In the genomic region with DNA sequence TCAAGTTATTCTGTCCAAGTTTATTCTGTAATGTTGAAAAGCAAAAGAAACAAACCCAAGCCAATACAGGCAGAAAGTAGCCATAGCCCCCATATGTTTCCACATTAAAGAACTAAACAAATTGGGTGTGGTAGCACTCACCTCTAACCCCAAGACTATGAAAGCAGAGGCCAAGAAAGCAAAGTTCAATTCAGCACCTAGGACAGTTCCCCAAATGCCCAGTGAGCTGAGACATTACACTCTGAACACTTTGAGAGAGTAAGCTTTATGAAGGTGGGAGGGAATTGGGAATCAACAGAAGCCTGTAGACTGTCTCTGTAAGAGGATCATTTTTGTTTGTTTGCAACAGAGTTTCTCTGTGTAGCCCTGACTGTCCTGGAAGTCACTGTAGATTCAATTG, we compare ENCODE assay signal across 9 mouse cellular contexts.
A peak's percentile ranks its signal among the peaks of the same experiment; 100 is the strongest.
DNase-seq lines count a peak whose midpoint lies in the region; ATAC-seq and TF ChIP-seq lines count a peak whose summit lies in the region.
"Had no signal": no experiment of that assay in that cellular context is flagged by ENCODE, and none has a peak within 500 bp of the region (broad histone marks: within the 10 kb centered on the region; RNA-seq: fewer than 3 reads in every experiment).

No protein-coding gene starts in this region.

- no peak for TF ChIP-seq POLR2A in MEL (IDR thresholded peaks at IDR 0.05; ENCODE audit: control insufficient read depth in 1 of 2, insufficient read depth in 1 of 2, low read depth in 1 of 2, low read length in 2 of 2, poor library complexity in 1 of 2)

- H3K36me3 ChIP-seq in liver, embryonic 13.5 days, result no peaks in the 10 kb centered on the region
- H3K36me3 ChIP-seq in liver, embryonic 11.5 days (ENCODE audit: control insufficient read depth, insufficient read depth, low read length), result no peaks in the 10 kb centered on the region
- no peaks in the 10 kb centered on the region for H3K36me3 ChIP-seq in MEL (ENCODE audit: control insufficient read depth in 1 of 2, insufficient read depth in 2 of 2, low read length in 2 of 2)
- no peaks in the 10 kb centered on the region for H3K36me3 ChIP-seq in hindbrain, embryonic 10.5 days
- H3K36me3 ChIP-seq in midbrain, embryonic 10.5 days, result no peaks in the 10 kb centered on the region

- no peak overlapping the region for H3K9ac ChIP-seq in liver, embryonic 13.5 days
- H3K9ac ChIP-seq in liver, embryonic 11.5 days (ENCODE audit: low read depth, low read length), result no peak overlapping the region
- no peak overlapping the region for H3K9ac ChIP-seq in MEL (ENCODE audit: control insufficient read depth, low read depth, low read length, poor library complexity, severe bottlenecking)

- no peaks in the 10 kb centered on the region for H3K9me3 ChIP-seq in liver, embryonic 13.5 days (replicated peaks)
- H3K9me3 ChIP-seq in liver, embryonic 11.5 days (ENCODE audit: control insufficient read depth, low read length), result no peaks in the 10 kb centered on the region
- no peaks in the 10 kb centered on the region for H3K9me3 ChIP-seq in MEL (replicated peaks; ENCODE audit: insufficient read depth, low read length)
- no peaks in the 10 kb centered on the region for H3K9me3 ChIP-seq in hindbrain, embryonic 10.5 days
- H3K9me3 ChIP-seq in midbrain, embryonic 10.5 days (replicated peaks), result no peaks in the 10 kb centered on the region

- no peak overlapping the region for H3K4me2 ChIP-seq in liver, embryonic 13.5 days
- no peak overlapping the region for H3K4me2 ChIP-seq in liver, embryonic 11.5 days

- H3K79me2 ChIP-seq in MEL (ENCODE audit: control insufficient read depth, insufficient read depth, low read length, poor library complexity), result no peaks in the 10 kb centered on the region

- no peaks in the 10 kb centered on the region for H3K27me3 ChIP-seq in liver, embryonic 13.5 days
- H3K27me3 ChIP-seq in liver, embryonic 11.5 days (replicated peaks; ENCODE audit: control insufficient read depth, insufficient read depth, low read length), result no peaks in the 10 kb centered on the region
- H3K27me3 ChIP-seq in MEL (ENCODE audit: control insufficient read depth in 1 of 2, insufficient read depth in 2 of 2, low read length in 2 of 2), result no peaks in the 10 kb centered on the region
- no peaks in the 10 kb centered on the region for H3K27me3 ChIP-seq in hindbrain, embryonic 10.5 days (ENCODE audit: insufficient read depth, poor library complexity, severe bottlenecking)
- H3K27me3 ChIP-seq in midbrain, embryonic 10.5 days (ENCODE audit: low read depth, poor library complexity, severe bottlenecking), result no peaks in the 10 kb centered on the region
- H3K27me3 ChIP-seq: megakaryocyte, embryonic 14.5 days had no signal

- TF ChIP-seq EP300 in MEL (IDR thresholded peaks at IDR 0.05; ENCODE audit: low read depth in 1 of 2, low read length in 2 of 2), result no peak

- DNase-seq in liver, embryonic 13.5 days, result peak; percentile 4
- DNase-seq in liver, embryonic 11.5 days (ENCODE audit: low spot score), result no peak
- DNase-seq in MEL (ENCODE audit: low read depth, low spot score) (peak; percentile 68), MN1 (ENCODE audit: low spot score) (no peak)
- DNase-seq in embryo, embryonic 11 days, result peak; percentile 55
- DNase-seq in mesoderm, embryonic 11.5 days (ENCODE audit: low read depth, low spot score), result peak; percentile 53
- no peak for DNase-seq in hindbrain, embryonic 10.5 days (ENCODE audit: low spot score)
- DNase-seq in midbrain, embryonic 10.5 days (ENCODE audit: low spot score), result no peak

- no peak for TF ChIP-seq CTCF in MEL (IDR thresholded peaks at IDR 0.05 in 2 of 3, conservative IDR thresholded peaks at IDR 0.05 in 1 of 3; ENCODE audit: control insufficient read depth in 1 of 3, insufficient read depth in 1 of 3, low read depth in 2 of 3, low read length in 3 of 3, poor library complexity in 1 of 3, severe bottlenecking in 1 of 3)

- no peak overlapping the region for H3K4me3 ChIP-seq in liver, embryonic 13.5 days (replicated peaks)
- H3K4me3 ChIP-seq in liver, embryonic 11.5 days (ENCODE audit: low read depth, low read length), result no peak overlapping the region
- no peak overlapping the region for H3K4me3 ChIP-seq in MEL (ENCODE audit: control insufficient read depth in 1 of 2, insufficient read depth in 1 of 2, low read depth in 2 of 2, low read length in 2 of 2)
- no peak overlapping the region for H3K4me3 ChIP-seq in hindbrain, embryonic 10.5 days
- H3K4me3 ChIP-seq in midbrain, embryonic 10.5 days, result no peak overlapping the region
- H3K4me3 ChIP-seq: megakaryocyte, embryonic 14.5 days had no signal

- no peak for TF ChIP-seq RAD21 in MEL (IDR thresholded peaks at IDR 0.05; ENCODE audit: low read depth, low read length)

- no peaks in the 10 kb centered on the region for H3K4me1 ChIP-seq in liver, embryonic 13.5 days (replicated peaks)
- H3K4me1 ChIP-seq in liver, embryonic 11.5 days (replicated peaks; ENCODE audit: control insufficient read depth, insufficient read depth, low read length), result no peaks in the 10 kb centered on the region
- no peaks in the 10 kb centered on the region for H3K4me1 ChIP-seq in MEL (ENCODE audit: control insufficient read depth in 1 of 2, insufficient read depth in 2 of 2, low read length in 2 of 2)
- H3K4me1 ChIP-seq in hindbrain, embryonic 10.5 days (replicated peaks), result no peaks in the 10 kb centered on the region
- H3K4me1 ChIP-seq in midbrain, embryonic 10.5 days, result peaks cover 8% of the 10 kb centered on the region

- ATAC-seq in liver, embryonic 13.5 days (ENCODE audit: low read depth), result no peak
- no peak for ATAC-seq in liver, embryonic 11.5 days (replicated peaks; ENCODE audit: low FRiP score)

- H3K27ac ChIP-seq in liver, embryonic 13.5 days, result no peak overlapping the region
- no peak overlapping the region for H3K27ac ChIP-seq in liver, embryonic 11.5 days (ENCODE audit: low read depth, low read length)
- no peak overlapping the region for H3K27ac ChIP-seq in MEL (ENCODE audit: control insufficient read depth, low read depth, low read length)
- no peak overlapping the region for H3K27ac ChIP-seq in hindbrain, embryonic 10.5 days
- no peak overlapping the region for H3K27ac ChIP-seq in midbrain, embryonic 10.5 days (replicated peaks)

TF ChIP-seq in MEL, 35 proteins besides CTCF, POLR2A, EP300 and RAD21:
- TF ChIP-seq BHLHE40 (IDR thresholded peaks at IDR 0.05; ENCODE audit: borderline replicate concordance, low read depth, low read length), result no peak
- no peak for TF ChIP-seq E2F4 (IDR thresholded peaks at IDR 0.05; ENCODE audit: borderline replicate concordance, low read depth, low read length)
- peak; percentile 59; the same call in 1 of the 2 replicates for TF ChIP-seq SIN3A (IDR thresholded peaks at IDR 0.05; ENCODE audit: low read length)
- no peak for TF ChIP-seq HCFC1 (IDR thresholded peaks at IDR 0.05; ENCODE audit: low read depth, low read length)
- TF ChIP-seq GATA1 (IDR thresholded peaks at IDR 0.05; ENCODE audit: low read depth, low read length), result no peak
- TF ChIP-seq CHD2 (IDR thresholded peaks at IDR 0.05; ENCODE audit: low read length), result no peak
- TF ChIP-seq ELF1 (IDR thresholded peaks at IDR 0.05; ENCODE audit: low read depth, low read length), result no peak
- no peak for TF ChIP-seq SMC3 (IDR thresholded peaks at IDR 0.05; ENCODE audit: low read depth, low read length)
- TF ChIP-seq TAL1 (IDR thresholded peaks at IDR 0.05; ENCODE audit: low read length), result no peak
- 0 out of 2 replicates have a peak, but pooled peaks have one; percentile 22 for TF ChIP-seq MXI1 (IDR thresholded peaks at IDR 0.05; ENCODE audit: low read depth, low read length)
- no peak for TF ChIP-seq MYC (IDR thresholded peaks at IDR 0.05; ENCODE audit: low read depth, low read length)

Comparison
In these comparisons a context has a peak if more than half of its experiments do, and no peak if none do; other contexts are left out.
1. DNase-seq: peak in liver, embryonic 13.5 days (single experiment), MEL (single experiment), embryo, embryonic 11 days (single experiment) and mesoderm, embryonic 11.5 days (single experiment); none in liver, embryonic 11.5 days (single experiment), MN1 (single experiment), hindbrain, embryonic 10.5 days (single experiment) and midbrain, embryonic 10.5 days (single experiment).